Mouse (Mus musculus): ENCODE data around the gene Dync1i2. TPM values are rescaled to one million over a fixed set of nuclear protein-coding genes. Genes with fewer than 3 reads are reported as not detected.

Gene Dync1i2
- polyA plus RNA-seq, 1 experiment from 2014 or later, result 76.4 TPM

DNA sequence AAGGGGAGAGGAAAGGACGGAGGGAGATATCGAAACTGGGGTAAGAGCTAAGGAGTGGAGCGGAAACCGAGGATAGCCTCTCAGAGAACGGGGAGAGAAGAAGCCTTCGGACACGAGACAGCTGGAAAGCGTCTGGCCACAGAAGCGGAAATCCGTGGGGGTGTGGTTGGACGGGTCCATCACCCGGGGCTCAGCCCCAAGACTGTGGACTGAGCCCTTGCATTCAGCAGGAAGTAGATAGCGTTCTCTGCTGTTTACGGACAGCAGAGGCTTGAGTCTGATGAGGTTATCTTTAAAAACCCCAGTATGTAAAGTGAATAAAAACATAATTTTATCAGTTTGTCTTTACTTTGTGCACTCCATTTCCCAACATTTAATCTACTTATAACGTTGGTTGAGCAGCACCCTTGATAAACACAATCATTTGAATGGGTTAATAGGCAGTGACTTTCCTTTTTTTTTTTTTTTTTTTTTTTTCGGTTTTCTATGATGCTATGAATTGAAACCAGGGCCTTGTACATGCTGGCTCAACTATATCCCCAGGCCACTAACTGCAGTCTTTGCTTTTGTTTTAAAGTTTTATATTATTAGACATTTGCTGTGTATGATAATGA, 7.6 kb upstream of the Dync1i2 start:
- DNase-seq (ENCODE audit: low spot score), result no peak

DNA sequence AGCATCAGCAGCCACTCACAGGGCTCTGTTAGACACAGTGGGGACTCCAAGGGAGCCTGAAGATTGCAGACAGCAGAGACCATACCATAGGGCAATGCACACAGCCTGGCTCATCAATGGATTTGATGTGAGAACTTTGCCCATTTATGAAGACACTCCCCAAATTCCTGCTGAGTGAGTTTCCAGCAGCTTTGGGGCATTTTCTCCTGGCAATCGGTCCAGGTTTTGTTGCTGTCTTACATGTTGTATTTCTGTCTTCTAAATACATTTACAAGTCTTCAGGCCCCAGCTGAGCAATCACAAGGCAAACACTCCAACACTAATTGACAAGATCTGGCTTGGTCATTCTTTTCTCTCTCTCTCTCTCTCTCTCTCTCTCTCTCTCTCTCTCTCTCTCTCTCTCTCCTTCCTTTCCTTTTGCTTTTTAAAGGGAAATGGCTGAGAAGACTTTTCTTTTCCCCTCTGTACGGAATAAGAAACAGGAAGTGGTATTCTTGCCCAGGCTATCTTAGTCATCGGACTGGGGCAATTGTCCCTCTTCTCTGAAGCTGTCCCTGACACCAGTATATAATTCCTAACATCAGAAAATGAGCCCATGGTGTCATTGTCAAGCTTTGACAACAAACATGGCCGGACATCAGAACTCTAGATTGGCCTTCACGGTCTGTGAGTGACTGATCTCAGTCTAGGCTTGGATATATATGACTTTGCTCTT, 2.3 kb upstream of the Dync1i2 start:
- DNase-seq (ENCODE audit: low spot score), result no peak

DNA sequence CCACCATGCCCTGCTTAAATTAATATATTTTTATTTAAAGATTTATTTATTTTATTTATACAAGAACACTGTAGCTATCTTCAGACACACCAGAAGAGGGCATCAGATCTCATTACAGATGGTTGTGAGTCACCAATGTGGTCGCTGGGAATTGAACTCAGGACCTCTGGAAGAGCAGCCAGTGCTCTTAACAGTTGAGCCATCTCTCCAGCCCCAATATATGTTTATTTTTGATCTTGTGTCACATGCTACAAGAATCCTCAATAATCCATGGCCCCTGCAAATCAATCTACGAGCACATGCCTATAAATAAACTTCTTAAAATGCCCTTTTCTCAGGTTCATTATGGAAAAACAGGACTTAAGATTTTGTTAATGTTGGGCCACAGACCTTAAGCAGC, 410 bp upstream of the Dync1i2 start:
- DNase-seq (ENCODE audit: low spot score), result no peak

DNA sequence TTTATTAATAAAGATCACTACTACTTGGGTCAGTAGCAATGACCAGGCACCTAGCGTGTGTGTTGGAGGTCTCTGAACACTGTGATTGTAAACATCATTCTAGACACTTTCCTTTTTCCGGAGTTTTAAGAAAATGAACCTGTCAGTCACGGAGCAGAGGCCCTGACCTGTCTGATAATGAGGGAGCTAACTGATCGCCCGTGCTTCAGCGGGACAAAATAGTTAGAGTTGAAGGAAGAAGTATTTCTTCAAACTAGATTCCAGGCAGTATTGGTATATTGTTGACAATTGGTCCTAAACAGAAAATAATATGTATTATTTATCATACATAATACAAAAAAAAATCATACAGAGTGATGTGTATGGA, 837 bp downstream of the Dync1i2 start:
- DNase-seq (ENCODE audit: low spot score), result no peak

DNA sequence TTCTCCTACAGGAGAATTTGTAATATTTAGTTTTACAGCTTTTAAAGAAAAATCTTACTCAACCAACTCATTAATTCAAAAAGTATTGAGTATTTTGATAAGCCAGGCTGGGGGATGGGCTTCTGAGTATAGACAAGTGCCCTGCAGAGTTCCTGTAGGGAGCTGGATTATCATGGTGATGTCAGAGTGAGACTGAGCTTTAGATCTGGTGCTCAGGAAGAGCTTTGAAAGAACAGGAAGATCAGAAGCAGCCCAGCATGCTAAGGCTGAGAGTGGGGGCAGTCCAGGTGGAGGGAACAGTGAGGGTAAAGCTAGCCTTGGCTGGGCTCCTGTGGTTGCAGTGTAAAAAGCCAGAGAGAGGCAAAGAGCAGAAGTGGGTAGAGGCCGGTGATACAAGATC, 9.5 kb downstream of the Dync1i2 start:
- no peak for DNase-seq (ENCODE audit: low spot score)

DNA sequence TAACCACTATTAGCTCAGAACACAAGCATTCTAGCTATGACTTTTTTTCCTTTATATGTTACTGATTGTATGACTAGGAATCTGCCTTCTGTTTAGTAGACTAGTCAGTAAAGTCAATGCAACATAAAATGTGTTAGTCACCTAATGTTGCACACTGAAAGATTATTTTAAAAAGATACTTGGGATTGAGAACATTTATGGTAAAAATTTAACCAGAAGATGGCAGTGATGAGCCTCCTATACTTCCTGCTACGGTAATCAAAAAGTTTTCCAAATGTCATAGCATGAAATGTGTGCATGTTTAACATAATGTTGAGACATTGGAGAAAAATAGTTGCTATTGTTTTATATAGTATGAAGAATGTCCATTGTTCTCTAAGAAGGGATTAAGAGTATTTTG, 15.9 kb downstream of the Dync1i2 start:
- peak; percentile 13 for DNase-seq (ENCODE audit: low spot score)

DNA sequence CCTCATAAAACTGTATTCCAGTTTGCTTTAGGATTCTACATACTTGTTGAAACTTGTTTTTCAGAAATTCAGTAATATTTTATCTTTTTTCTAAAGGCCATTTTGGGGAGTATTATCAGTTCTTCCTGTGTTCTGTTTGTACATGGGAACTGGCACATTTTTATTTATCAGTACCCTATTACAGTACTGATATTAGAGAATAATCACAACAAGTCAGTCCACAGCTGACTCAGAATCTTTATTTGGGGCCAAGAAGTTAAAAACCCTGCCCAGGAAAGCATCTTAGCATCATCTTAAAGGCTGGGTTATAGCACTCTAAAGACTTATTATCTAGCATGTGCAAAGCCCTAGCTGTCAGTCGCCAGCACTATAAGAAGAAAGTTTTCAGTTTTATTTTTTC, 18.1 kb downstream of the Dync1i2 start:
- DNase-seq (ENCODE audit: low spot score), result no peak

DNA sequence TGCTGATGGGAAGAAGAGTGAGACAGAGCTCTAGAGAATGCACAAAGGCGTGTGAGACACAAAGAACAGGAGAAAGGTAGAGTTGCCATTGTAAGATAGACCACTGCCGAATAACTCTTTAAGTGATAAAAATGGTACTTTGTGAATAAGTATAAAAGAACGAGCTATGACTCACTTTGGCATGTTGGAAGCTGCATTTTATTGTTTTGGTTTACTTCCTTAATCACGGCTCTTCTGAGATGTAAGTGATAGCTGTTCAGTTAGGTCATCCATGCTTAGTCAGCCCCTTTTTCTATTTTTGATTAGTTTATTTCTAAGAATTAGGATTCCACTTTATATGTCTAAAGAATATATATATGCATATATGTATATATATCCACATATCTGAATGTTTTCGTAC, 20.4 kb downstream of the Dync1i2 start:
- no peak for DNase-seq (ENCODE audit: low spot score)

DNA sequence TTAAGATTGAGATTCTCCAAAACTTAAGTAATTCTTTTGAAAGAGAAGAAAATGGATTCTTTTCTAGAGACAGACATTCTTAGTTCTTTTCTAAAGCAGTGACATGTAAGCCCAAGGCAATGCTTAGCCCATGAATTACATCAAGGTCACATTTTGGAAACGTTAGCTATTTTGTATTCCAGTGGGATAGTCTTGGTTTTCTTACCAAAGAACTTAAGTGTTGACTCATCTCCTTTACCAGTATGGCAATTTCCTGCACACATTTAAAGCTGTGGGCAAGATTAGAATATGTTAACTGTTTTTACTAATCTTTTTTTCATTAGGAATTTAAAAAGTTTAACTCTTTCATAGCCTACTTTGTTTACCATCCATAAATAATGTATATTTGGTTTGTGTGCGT, 21.5 kb downstream of the Dync1i2 start:
- no peak for DNase-seq (ENCODE audit: low spot score)

DNA sequence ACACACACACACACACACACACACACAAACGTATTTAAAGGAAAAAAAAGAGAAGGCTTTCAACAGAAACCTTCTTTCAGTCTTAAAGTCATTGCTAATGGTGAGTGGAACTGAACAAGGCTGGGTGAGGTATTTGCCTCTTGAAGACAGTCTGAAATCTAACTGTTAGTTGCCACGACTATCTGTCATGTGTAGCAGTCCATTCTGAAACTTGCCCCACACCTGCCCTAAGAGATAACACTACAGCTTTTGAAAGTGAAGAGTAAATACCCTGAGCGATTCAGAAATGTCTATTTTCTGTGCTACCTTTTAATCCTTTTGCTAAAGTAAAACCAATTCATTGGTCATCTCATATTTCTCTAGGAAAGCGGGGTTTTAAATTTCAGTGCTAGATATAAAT, 23.9 kb downstream of the Dync1i2 start:
- no peak for DNase-seq (ENCODE audit: low spot score)

DNA sequence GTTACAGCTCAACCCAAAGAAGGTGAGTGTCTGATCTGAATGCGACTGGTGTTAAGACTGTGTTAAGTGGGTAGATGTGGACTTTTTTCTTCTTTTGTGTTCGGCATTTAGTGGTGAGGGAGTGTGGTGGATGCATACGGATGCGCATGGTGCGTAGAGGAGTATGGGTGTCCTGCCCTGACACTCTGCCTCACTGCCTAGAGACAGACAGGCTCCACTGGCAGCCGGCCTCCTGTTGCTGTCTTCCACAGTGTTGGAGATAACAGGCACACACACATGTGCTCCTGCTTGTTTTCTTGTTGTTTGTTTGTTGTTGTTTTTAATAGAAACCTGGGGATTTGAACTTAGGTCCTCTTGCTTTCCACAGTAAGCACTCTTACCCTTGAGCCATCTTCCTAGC, 24.5 kb downstream of the Dync1i2 start:
- no peak for DNase-seq (ENCODE audit: low spot score)

DNA sequence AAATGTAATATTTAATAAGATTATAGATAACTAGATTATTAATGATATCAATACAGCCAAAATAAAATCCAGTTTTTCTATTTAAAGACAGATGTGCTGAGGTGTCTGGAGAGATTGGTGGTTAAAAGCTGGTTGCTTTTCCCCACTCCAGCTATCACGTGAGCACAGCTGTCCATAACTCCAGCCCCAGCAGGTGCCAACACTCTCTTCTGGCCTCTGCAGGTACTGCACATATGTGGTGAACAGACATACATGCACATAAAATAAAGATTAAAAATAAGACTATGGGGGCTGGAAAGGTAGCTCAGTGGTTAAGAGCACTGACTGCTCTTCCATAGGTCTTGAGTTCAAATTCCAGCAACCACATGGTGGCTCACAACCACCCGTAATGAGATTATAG, 30.0 kb downstream of the Dync1i2 start:
- no peak for DNase-seq (ENCODE audit: low spot score)

DNA sequence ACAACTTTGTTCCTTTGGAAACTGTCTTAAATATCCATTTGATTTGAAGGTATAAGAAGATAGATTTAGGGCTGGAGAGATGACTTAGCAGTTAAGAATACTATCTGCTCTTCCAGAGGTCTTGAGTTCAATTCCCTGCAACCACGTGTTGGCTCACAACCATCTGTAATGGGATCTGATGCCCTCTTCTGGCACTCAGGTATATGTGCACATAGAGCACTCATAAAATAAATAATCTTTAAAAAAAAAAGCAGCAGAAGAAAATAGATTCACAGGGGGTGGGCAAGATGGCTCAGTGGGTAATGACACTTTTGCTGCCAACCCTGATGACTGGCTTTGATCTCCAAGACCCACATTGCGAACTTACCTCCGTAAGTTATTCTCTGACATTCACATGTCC, 30.7 kb downstream of the Dync1i2 start:
- DNase-seq (ENCODE audit: low spot score), result no peak

DNA sequence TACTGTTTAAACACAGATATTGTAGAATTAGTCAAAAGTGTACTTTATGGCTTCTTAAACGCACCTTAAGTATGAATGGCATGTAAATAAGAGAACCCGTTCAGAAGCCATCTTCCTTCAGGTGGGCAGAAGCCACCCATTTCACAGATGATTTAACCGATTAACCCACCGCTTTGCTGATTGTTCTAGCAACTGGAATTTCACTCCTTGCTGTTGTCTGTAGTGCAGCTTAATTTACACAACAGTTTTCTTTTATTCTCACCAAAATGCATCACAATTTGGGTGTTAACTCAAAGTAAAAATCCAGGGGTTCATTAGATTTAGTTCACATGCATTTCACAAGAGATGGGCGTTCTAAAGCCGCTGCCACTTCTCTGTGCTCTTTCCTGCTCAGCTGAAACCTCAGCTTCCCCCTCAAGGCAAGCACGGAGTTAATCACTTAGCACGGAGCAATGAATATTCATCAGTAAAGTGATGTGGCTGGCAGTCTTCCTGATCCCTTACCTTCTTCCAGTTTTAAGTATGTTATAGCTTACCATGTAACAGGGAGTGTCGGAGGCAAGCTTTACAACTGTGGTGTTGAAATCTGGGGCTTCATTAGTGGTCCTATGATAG, 31.7 kb downstream of the Dync1i2 start:
- DNase-seq (ENCODE audit: low spot score), result no peak

DNA sequence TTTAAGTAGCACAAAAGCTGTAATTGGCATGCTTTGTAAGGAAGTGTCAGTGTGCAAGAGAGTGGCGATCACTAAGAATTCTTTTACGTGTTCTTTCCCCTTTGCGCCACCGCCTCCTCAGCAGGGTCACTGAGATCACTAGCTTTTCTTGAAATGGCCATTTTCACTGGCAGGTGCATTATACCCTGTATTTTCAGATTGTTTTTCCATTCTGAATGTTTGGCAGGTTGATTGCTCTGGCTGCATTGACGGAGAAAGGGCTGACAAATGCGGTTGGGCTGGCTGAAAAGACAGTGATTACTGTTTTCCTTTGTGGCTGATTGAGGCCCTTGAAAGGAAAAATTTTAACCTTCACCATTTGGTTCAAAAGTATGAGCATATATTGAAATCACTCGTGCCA, 33.3 kb downstream of the Dync1i2 start:
- no peak for DNase-seq (ENCODE audit: low spot score)

DNA sequence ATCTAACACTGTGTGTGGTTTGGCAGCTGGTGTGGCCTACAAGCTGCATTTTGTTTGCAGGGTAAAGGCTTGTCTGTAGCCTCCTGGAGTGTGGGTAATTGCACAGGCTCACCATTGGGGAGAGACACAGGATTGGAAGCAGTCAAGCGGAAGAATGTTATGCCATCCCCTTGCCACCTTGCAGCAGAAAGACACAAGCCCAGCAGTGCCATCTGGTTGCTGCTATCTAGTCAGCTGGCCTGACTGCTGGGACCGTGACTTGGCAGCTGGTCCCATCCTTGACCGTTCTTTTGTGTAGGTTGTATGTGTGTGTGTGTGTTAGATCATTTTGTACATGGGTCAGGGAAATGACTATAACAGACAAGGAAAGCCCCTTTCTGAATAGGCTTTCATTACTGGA, 33.9 kb downstream of the Dync1i2 start:
- DNase-seq (ENCODE audit: low spot score), result no peak

DNA sequence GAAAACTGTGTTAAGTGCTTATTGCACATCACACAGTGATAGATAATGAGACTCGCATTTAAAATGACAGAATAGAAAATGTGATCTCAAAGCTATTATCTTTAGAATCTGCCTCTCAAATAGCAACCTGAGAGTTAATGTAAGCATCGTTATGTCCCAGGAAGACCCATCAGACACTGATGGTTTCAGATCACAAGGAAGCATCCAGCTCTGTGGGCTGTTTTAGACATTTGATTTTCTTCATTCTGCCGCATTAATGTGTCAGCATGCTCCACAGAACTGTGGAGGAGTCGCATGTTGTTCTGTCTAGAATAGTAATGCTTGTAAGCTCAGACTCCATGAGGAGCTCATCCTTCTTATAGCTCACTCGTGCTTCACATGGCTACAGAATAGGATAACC, 34.6 kb downstream of the Dync1i2 start:
- DNase-seq (ENCODE audit: low spot score), result no peak

DNA sequence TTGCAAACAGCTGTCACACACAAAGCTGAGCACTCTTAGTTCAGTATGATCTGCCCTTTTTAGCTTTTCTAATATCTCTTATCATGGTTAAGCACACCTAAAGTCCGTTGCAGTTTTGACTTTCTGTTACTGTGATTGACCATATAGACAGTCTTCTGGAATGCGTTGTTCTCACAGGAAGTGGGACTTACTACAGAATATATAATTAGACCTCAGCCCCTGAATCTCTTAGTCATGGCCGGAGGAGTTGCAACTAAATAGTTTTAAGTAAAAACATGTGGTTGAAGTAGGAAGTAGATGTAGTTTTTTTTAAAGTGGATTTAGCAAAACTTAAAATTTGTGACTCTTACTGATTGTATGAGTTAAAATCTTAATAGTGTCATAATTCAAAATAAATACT, 36.6 kb downstream of the Dync1i2 start:
- DNase-seq (ENCODE audit: low spot score), result no peak

DNA sequence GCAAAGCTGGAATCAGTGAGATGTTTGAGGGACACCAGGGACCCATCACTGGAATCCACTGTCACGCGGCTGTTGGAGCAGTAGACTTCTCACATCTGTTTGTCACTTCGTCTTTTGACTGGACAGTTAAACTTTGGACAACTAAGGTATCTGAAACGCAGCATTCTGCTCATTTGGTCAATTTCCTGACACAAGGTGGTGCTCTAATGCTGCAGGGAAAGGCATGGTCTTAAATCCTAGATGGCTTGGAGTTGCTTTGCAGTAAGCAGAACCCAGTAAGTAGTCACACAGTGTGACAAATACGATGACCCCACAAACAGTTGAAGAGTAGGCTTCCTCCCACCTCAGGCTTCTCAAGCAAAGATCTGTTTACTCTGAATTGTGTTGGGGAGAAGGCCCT, 39.3 kb downstream of the Dync1i2 start:
- DNase-seq (ENCODE audit: low spot score), result no peak

DNA sequence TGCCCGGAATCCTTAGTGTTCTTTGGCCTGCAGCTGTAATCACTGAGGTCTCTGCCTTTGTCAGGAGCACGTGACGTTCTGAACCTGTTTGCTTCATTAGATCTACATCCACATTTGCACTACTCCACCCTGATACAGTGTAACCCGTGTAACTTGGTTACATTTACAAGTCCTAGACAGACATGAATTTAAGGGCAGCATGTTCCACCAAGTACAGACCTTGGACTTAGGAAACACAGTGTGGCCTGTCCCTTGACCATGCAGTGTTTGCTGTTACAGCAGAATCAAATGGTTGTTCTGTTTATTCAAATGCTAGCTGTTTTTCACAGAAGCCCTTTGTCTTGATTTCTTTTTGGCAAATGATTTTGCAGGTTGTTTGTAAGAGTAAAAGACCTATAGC, 43.3 kb downstream of the Dync1i2 start:
- no peak for DNase-seq (ENCODE audit: low spot score)

DNA sequence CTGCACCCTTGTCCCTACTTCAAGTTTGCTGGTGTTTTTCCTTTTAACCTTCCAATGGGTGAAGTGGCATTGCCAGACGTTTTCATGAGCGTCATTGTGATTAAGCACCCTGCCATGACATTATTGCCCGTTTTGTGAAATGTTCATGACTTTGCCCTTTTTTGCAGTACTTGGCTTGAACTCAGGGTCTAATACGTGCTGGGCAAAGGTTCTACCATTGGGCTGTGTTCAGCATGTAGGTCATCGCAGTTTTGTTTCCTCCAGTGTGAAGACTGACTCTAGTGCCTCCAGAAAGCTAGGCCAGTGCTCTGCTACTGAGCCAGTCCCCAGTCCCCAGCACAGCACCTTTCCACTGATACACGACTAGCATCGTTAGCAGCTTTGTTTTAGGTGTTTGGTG, 45.1 kb downstream of the Dync1i2 start:
- DNase-seq (ENCODE audit: low spot score), result no peak

DNA sequence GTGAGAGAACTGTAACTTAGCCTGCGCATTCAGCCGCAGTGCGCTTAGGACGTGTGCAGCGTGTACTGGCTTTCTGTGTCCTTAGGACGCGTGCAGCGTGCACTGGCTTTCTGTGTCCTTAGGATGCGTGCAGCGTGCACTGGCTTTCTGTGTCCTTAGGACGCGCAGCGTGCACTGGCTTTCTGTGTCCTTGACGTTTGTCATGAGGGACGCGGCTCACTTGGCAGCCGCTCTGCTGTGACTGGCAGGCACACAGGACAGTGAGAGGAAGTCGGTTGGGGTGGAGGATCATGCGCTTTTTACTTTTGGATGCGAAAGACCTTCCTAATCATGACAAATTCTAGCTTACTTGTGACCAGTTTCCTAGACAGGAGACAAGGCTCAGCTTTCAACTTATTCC, 53.1 kb downstream of the Dync1i2 start:
- DNase-seq (ENCODE audit: low spot score), result no peak

DNA sequence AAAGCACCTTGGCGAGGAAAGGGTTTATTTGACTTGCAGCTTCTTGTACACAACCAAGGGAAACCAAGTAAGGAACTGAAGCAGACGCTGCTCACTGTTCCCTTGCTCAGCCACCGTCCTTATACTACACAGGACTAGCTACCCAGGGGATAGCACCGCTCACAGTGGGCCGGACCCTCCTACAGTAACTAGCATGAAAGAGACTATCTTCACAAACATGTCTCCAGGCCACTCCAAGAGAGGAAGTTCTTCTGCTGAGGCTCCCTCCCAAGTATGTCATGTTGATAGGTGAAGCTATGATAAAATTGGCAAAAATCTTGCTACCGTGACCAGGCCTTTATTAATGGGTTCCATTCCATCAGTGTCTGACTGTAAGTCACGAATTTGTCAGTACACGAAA, 57.2 kb downstream of the Dync1i2 start:
- no peak for DNase-seq (ENCODE audit: low spot score)
